Mouse (Mus musculus) midbrain, embryonic 10.5 days (tissue): ENCODE measurements around the gene Tpra1. TPM values are rescaled to one million over a fixed set of nuclear protein-coding genes. Genes with fewer than 3 reads are reported as not detected.

Source experiments
- DNase-seq: peaks from one replicate; pipeline ENCODE4 v3.0.0-alpha.2; 2017; ENCODE audit warnings: low spot score
- H3K27ac ChIP-seq: fragments of 300-500 bp; sonication (generic); replicated peaks from 2 replicates; pipeline ENCODE4 v1.5.1; 2016; ENCODE audit warnings: mild to moderate bottlenecking
- H3K27me3 ChIP-seq: fragments of 300-500 bp; sonication (generic); 2 replicates; pipeline ENCODE4 v1.6.1; 2016; ENCODE audit warnings: low read depth, mild to moderate bottlenecking; ENCODE audit not compliant: poor library complexity, severe bottlenecking
- H3K36me3 ChIP-seq: fragments of 300-500 bp; sonication (generic); 2 replicates; pipeline ENCODE4 v1.6.1; 2016; ENCODE audit warnings: mild to moderate bottlenecking, moderate library complexity
- H3K4me1 ChIP-seq: fragments of 300-500 bp; sonication (generic); 2 replicates; pipeline ENCODE4 v1.6.1; 2016
- H3K4me3 ChIP-seq: fragments of 300-500 bp; sonication (generic); 2 replicates; pipeline ENCODE4 v1.5.1; 2016; ENCODE audit warnings: mild to moderate bottlenecking, moderate library complexity
- H3K9me3 ChIP-seq: fragments of 300-500 bp; sonication (generic); replicated peaks from 2 replicates; pipeline ENCODE4 v1.6.1; 2016; ENCODE audit warnings: mild to moderate bottlenecking
- WGBS: fragments of 180-500 bp; shearing (Covaris S2); methylation state at CpG from one replicate; pipeline ENCODE4 v1.1.7; 2016; 5-methylcytosine and 5-hydroxymethylcytosine counted together
- polyA plus RNA-seq: library from polyadenylated mRNA; unstranded; fragments of >200 nt; fragmentation: Nextera tagmentation; extraction: Ambion mirVana; gene quantifications from 2 replicates; pipeline ENCODE4 v1.2.1, GENCODE M21; 2016

Gene Tpra1
- 56.0 and 57.6 TPM in 2 replicates for polyA plus RNA-seq

GRCm38 (mm10) chr6:88901947-88902820 is at the start of gene Tpra1:
Tpra1 (plus strand) TSS chr6:88902251.
- WGBS = under 1% methylated on average over 66 of the region's 66 CpGs
- peaks cover 72% of the 10 kb centered on the region for H3K4me1 ChIP-seq

DNA sequence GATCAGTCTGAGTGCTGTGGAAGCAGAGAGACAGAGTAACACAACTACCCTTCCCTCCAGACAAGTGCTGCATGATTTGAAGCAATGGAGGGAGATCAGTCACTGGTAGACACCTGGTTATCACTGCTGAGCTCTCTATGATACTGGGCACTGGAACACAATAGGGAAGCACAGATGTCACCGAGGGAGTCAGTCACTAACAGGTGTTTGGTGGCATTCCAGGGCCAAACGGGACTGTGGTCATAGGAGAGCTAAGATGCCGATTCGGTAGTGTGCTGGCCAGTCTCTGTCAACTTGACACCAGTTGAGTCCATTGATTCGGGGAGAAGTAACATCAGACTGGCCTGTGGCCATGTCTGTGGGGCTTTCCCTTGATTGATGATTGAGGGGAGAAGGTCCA is 47.5 kb upstream of the Tpra1 start:
- no peak overlapping the region for H3K27ac ChIP-seq
- no peaks in the 10 kb centered on the region for H3K9me3 ChIP-seq
- H3K27me3 ChIP-seq = no peaks in the 10 kb centered on the region
- H3K36me3 ChIP-seq = peaks cover 38% of the 10 kb centered on the region
- DNase-seq = no peak
- no peak overlapping the region for H3K4me3 ChIP-seq
- WGBS = 85% methylated on average over 5 of the region's 5 CpGs
- H3K4me1 ChIP-seq = no peaks in the 10 kb centered on the region

More at GRCm38 (mm10) chr6:88901947-88902820, at the start of gene Tpra1:
- Histone ChIP-seq H3K9me3 (no peaks in the 10 kb centered on the region), H3K27me3 (no peaks in the 10 kb centered on the region), H3K36me3 (peaks cover 5% of the 10 kb centered on the region), H3K4me3 (peak within 1 kb of the TSS; percentile 90), H3K27ac (peak within 1 kb of the TSS; percentile 90)
- DNase-seq = peak; percentile 96

GRCm38 (mm10) chr6:88855636-88856035 is 46.4 kb upstream of the Tpra1 start:
- DNase-seq = peak; percentile 48
- Histone ChIP-seq H3K9me3 (no peaks in the 10 kb centered on the region), H3K36me3 (peaks cover 44% of the 10 kb centered on the region), H3K27ac (no peak overlapping the region), H3K4me3 (no peak overlapping the region), H3K27me3 (no peaks in the 10 kb centered on the region), H3K4me1 (no peaks in the 10 kb centered on the region)
- WGBS = 24% methylated on average over 5 of the region's 5 CpGs

DNA sequence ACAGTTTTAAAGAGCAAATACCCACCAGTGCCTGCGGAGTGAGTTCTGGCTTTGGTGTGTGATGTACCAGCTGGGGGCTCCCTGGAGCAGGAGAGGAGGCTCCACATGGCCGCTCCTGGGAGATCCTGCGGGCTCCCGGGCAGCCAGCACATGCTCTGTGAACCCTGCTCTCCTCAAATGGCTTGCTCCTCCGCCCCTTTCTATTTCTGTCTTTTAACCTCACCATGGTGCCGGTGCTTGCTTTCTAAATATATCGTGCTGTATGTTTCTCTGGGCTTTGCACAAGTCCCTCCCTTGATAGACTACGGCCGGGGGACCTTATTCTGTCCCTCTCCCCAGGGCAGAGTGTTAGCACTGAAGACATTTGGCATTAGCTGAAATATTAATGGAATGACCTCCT is 44.8 kb upstream of the Tpra1 start:
- no peak overlapping the region for H3K4me3 ChIP-seq
- H3K4me1 ChIP-seq = no peaks in the 10 kb centered on the region
- no peaks in the 10 kb centered on the region for H3K27me3 ChIP-seq
- WGBS = 53% methylated on average over 9 of the region's 9 CpGs
- DNase-seq = no peak
- H3K36me3 ChIP-seq = peaks cover 49% of the 10 kb centered on the region
- H3K9me3 ChIP-seq = peaks cover 8% of the 10 kb centered on the region
- no peak overlapping the region for H3K27ac ChIP-seq

- no peak overlapping the region for H3K27ac ChIP-seq
- H3K4me3 ChIP-seq = no peak overlapping the region
- DNase-seq = no peak
- H3K36me3 ChIP-seq = peaks cover 50% of the 10 kb centered on the region
- H3K4me1 ChIP-seq = no peaks in the 10 kb centered on the region
- 90% methylated on average over 6 of the region's 6 CpGs for WGBS
- no peaks in the 10 kb centered on the region for H3K27me3 ChIP-seq
- H3K9me3 ChIP-seq = peaks cover 8% of the 10 kb centered on the region
Observed at GRCm38 (mm10) chr6:88857830-88858229, 44.2 kb upstream of the Tpra1 start.

DNA sequence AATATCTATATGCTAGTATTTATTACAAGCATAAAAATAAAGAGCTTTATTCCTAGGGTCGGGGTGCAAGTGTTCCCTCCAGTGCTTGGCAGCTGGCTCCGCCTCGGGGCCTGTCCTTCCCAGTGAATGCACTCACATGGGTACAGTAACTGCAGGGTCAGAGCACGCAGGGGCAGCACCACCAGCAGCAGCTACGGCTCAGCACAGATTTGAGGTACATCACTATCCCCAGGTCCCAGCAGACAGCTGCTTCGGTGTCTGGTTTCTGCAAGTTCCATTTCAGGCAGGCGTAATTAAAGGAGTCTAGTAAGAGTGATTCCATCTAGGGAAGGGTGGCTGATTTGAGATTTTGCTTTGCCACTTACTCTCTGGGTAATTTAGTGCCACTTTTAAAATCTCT is 43.7 kb upstream of the Tpra1 start:
- Histone ChIP-seq H3K27me3 (no peaks in the 10 kb centered on the region), H3K9me3 (peaks cover 8% of the 10 kb centered on the region), H3K4me1 (no peaks in the 10 kb centered on the region), H3K27ac (no peak overlapping the region), H3K36me3 (peaks cover 50% of the 10 kb centered on the region), H3K4me3 (no peak overlapping the region)
- no peak for DNase-seq
- WGBS = 82% methylated on average over 7 of the region's 7 CpGs

DNA sequence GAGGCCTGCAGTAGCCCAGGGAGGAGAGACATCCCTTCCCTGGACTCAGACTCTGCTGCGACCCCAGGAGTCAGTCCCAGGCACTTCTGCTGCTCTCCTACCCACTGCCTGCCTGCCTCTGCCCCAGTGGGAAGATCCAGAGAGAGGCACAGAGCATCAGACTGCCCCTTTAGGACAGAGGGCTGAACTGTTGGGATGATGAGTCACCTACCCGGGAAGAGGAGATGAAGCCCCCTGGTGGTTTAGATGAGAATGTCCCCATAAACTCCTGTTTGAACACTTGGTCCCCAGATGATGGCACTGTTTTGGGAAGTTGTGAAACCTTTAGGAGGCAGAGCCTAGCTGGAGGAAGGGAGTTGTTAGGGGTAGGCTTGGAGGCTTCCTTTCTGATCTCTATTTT is 41.1 kb upstream of the Tpra1 start:
- DNase-seq = peak; percentile 35
- Histone ChIP-seq H3K27me3 (no peaks in the 10 kb centered on the region), H3K4me3 (no peak overlapping the region), H3K27ac (no peak overlapping the region), H3K36me3 (peaks cover 67% of the 10 kb centered on the region), H3K9me3 (peaks cover 8% of the 10 kb centered on the region), H3K4me1 (no peaks in the 10 kb centered on the region)
- 20% methylated on average over 2 of the region's 2 CpGs for WGBS

- WGBS = 88% methylated on average over 7 of the region's 7 CpGs
- DNase-seq = no peak
- H3K4me1 ChIP-seq = peaks cover 10% of the 10 kb centered on the region; the same call in 1 of the 2 replicates
- no peaks in the 10 kb centered on the region for H3K27me3 ChIP-seq
- H3K36me3 ChIP-seq = peaks cover 43% of the 10 kb centered on the region
- no peak overlapping the region for H3K4me3 ChIP-seq
- H3K27ac ChIP-seq = no peak overlapping the region
- H3K9me3 ChIP-seq = peaks cover 8% of the 10 kb centered on the region
Observed at GRCm38 (mm10) chr6:88865704-88866103, 36.3 kb upstream of the Tpra1 start.

DNA sequence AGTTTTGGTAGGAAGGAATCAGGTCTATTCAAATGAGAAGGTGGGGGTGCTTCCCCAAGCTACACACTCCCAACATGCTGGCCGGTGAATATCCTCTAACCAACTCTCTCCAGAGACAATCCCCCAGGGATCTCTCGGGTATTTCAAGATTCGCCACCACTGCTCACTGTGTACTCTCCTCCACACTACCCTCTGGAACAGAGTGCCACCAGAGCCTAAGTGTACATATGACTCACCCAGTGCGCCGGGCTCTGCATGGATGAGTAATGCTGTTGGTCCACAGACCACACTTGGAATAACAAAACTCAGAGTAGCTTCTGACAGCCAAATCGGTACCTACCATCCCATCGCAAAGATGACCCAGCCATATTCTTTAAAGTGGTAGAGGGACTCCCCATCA is 32.6 kb upstream of the Tpra1 start:
- WGBS = 91% methylated on average over 7 of the region's 7 CpGs
- no peak overlapping the region for H3K4me3 ChIP-seq
- H3K27ac ChIP-seq = no peak overlapping the region
- H3K27me3 ChIP-seq = peaks cover 18% of the 10 kb centered on the region
- H3K9me3 ChIP-seq = no peaks in the 10 kb centered on the region
- no peak for DNase-seq
- H3K4me1 ChIP-seq = peaks cover 38% of the 10 kb centered on the region
- H3K36me3 ChIP-seq = peaks cover 8% of the 10 kb centered on the region

DNA sequence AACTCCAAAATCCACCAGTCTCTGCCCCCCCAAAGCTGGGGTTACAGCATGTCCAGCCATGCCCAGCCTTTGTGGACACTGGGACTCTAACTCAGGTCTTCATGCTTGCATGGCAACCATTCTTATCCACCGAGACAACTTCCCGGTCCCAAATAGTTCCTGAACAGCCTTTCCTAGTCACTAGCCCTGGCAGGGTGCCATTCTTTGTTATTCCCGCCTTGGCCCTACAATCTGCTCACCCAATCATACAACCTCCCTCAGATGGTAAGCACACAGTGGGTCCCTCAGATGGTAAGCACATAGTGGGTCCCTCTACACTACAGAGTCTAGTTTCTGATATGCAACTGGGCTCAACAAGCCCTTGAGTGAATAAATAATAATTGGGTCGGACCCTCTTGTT is 31.5 kb upstream of the Tpra1 start:
- Histone ChIP-seq H3K9me3 (0 out of 2 replicates have a peak, but pooled peaks cover 3% of the 10 kb centered on the region), H3K36me3 (no peaks in the 10 kb centered on the region), H3K27ac (no peak overlapping the region), H3K27me3 (peaks cover 29% of the 10 kb centered on the region), H3K4me1 (peaks cover 44% of the 10 kb centered on the region), H3K4me3 (no peak overlapping the region)
- 69% methylated on average over 4 of the region's 4 CpGs for WGBS
- DNase-seq = no peak

- Histone ChIP-seq H3K4me1 (peaks cover 44% of the 10 kb centered on the region), H3K27ac (no peak overlapping the region), H3K9me3 (0 out of 2 replicates have a peak, but pooled peaks cover 4% of the 10 kb centered on the region), H3K36me3 (no peaks in the 10 kb centered on the region), H3K4me3 (no peak overlapping the region), H3K27me3 (peaks cover 38% of the 10 kb centered on the region)
- WGBS = 69% methylated on average over 8 of the region's 8 CpGs
- no peak for DNase-seq
Observed at GRCm38 (mm10) chr6:88871546-88871945, 30.5 kb upstream of the Tpra1 start.

DNA sequence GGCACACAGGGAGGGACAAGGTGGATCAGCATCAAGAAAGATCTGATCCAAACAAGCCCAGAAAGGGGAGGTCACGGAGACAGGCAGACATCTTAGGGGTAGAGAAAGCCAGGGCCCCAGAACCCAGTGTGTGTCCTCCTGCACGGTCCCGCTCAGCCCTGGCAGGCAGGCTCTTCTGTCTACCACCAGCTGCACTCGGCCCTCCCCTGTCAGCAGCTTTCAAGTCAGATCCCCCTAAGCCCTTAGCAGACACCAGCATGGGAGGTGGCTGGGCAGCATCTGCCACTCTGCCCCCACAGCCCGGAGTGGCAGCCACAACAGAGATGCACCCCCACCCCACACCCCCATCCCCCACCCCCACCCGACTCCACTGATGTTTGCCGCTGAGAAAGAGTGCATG is 29.2 kb upstream of the Tpra1 start:
- 30% methylated on average over 7 of the region's 7 CpGs for WGBS

More for the DNA sequence above, 29.2 kb upstream of the Tpra1 start:
- H3K4me1 ChIP-seq = peaks cover 44% of the 10 kb centered on the region
- H3K27ac ChIP-seq = peak overlapping the region; percentile 91
- H3K27me3 ChIP-seq = peaks cover 39% of the 10 kb centered on the region
- no peaks in the 10 kb centered on the region for H3K36me3 ChIP-seq
- H3K9me3 ChIP-seq = 0 out of 2 replicates have a peak, but pooled peaks cover 4% of the 10 kb centered on the region
- H3K4me3 ChIP-seq = peak overlapping the region; percentile 85
- peak; percentile 38 for DNase-seq
